Mouse (Mus musculus) forebrain, embryonic 13.5 days (tissue): ENCODE data around the gene Uck1. TPM values are rescaled to one million over a fixed set of nuclear protein-coding genes. Genes with fewer than 3 reads are reported as not detected.

ENCODE experiments used
- ATAC-seq: fragments of 200-750 bp; cut with Nextera tagmentation; 2 replicates; pipeline ENCODE4 v1.8.0; 2017
- H3K27ac ChIP-seq: fragments of 300-500 bp; sonication (generic); 2 replicates; pipeline ENCODE4 v1.5.1; 2015; ENCODE audit warnings: inconsistent platforms, mild to moderate bottlenecking, moderate library complexity
- H3K27me3 ChIP-seq: fragments of 300-500 bp; sonication (generic); 2 replicates; pipeline ENCODE4 v1.6.1; 2015; ENCODE audit warnings: mild to moderate bottlenecking, inconsistent platforms
- H3K36me3 ChIP-seq: fragments of 300-500 bp; sonication (generic); 2 replicates; pipeline ENCODE4 v1.6.1; 2015; ENCODE audit warnings: mild to moderate bottlenecking, inconsistent platforms; ENCODE audit not compliant: poor library complexity, severe bottlenecking
- H3K4me1 ChIP-seq: fragments of 300-500 bp; sonication (generic); 2 replicates; pipeline ENCODE4 v1.6.1; 2015; ENCODE audit warnings: inconsistent platforms
- H3K4me2 ChIP-seq: fragments of 300-500 bp; sonication (generic); 2 replicates; pipeline ENCODE4 v1.6.1; 2015; ENCODE audit warnings: inconsistent platforms, mild to moderate bottlenecking, moderate library complexity
- H3K4me3 ChIP-seq: fragments of 300-500 bp; sonication (generic); 2 replicates; pipeline ENCODE4 v1.5.1; 2015; ENCODE audit warnings: mild to moderate bottlenecking, inconsistent platforms
- H3K9ac ChIP-seq: fragments of 300-500 bp; sonication (generic); 2 replicates; pipeline ENCODE4 v1.6.1; 2015; ENCODE audit warnings: mild to moderate bottlenecking, inconsistent platforms
- H3K9me3 ChIP-seq: fragments of 300-500 bp; sonication (generic); replicated peaks from 2 replicates; pipeline ENCODE4 v1.6.1; 2016; ENCODE audit warnings: inconsistent platforms
- WGBS: fragments of 180-500 bp; shearing (Covaris S2); methylation state at CpG from one replicate; pipeline ENCODE4 v1.1.7; 2015; 5-methylcytosine and 5-hydroxymethylcytosine counted together
- polyA plus RNA-seq: library from polyadenylated mRNA; unstranded; fragments of >200 nt; fragmentation: Nextera tagmentation; extraction: Ambion mirVana; gene quantifications from 2 replicates; pipeline ENCODE4 v1.2.1, GENCODE M21; 2015

Uck1 gene
- polyA plus RNA-seq, 1 experiment from 2014 or later = 76.9 TPM

GRCm38 (mm10) chr2:32254563-32254962, 5.4 kb downstream of the Uck1 start:
- peaks cover 85% of the 10 kb centered on the region for H3K36me3 ChIP-seq
- no peak for ATAC-seq
- 90% methylated on average over 5 of the region's 5 CpGs for WGBS

GRCm38 (mm10) chr2:32253352-32253751, 6.6 kb downstream of the Uck1 start:
- WGBS = 88% methylated on average over 1 of the region's 1 CpGs
- no peak for ATAC-seq
- peaks cover 96% of the 10 kb centered on the region for H3K36me3 ChIP-seq

More at GRCm38 (mm10) chr2:32254563-32254962, 5.4 kb downstream of the Uck1 start:
- H3K27ac ChIP-seq = no peak overlapping the region
- H3K4me3 ChIP-seq = no peak overlapping the region
- no peak overlapping the region for H3K9ac ChIP-seq
- no peak overlapping the region for H3K4me2 ChIP-seq
- no peaks in the 10 kb centered on the region for H3K9me3 ChIP-seq
- peaks cover 12% of the 10 kb centered on the region for H3K4me1 ChIP-seq
- no peaks in the 10 kb centered on the region for H3K27me3 ChIP-seq

DNA sequence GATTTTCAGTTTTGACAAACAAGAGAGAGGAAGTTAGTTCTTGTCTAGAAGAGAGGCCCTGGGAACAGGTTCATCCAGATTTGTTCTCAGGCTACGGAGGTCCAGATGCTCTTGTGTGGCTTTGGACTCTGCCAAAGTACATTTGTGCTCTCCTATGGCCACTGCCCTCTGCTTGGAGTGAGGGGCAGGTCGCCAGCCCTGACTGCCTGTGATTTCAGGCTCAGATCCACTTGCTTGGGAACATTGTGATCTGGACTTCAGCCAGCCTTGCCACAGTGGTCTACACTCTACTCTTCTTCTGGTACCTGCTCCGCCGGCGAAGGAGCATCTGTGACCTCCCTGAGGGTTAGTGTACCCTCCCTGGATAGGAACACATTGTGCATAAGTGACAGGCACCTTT, 7.3 kb downstream of the Uck1 start:
- WGBS = 92% methylated on average over 5 of the region's 5 CpGs
- Histone ChIP-seq H3K4me2 (no peak overlapping the region), H3K4me1 (no peaks in the 10 kb centered on the region), H3K4me3 (no peak overlapping the region), H3K9ac (no peak overlapping the region), H3K36me3 (peaks cover 96% of the 10 kb centered on the region), H3K27ac (no peak overlapping the region), H3K27me3 (no peaks in the 10 kb centered on the region), H3K9me3 (no peaks in the 10 kb centered on the region)
- no peak for ATAC-seq

More at GRCm38 (mm10) chr2:32253352-32253751, 6.6 kb downstream of the Uck1 start:
- peaks cover under 1% of the 10 kb centered on the region; the same call in 1 of the 2 replicates for H3K4me1 ChIP-seq
- no peaks in the 10 kb centered on the region for H3K27me3 ChIP-seq
- no peak overlapping the region for H3K9ac ChIP-seq
- no peaks in the 10 kb centered on the region for H3K9me3 ChIP-seq
- no peak overlapping the region for H3K4me2 ChIP-seq
- H3K27ac ChIP-seq = no peak overlapping the region
- H3K4me3 ChIP-seq = no peak overlapping the region

GRCm38 (mm10) chr2:32251791-32252527, 8.0 kb downstream of the Uck1 start:
- no peaks in the 10 kb centered on the region for H3K27me3 ChIP-seq
- 91% methylated on average over 12 of the region's 12 CpGs for WGBS
- H3K36me3 ChIP-seq = peaks cover 96% of the 10 kb centered on the region
- no peak for ATAC-seq
- no peak overlapping the region for H3K27ac ChIP-seq
- no peak overlapping the region for H3K4me2 ChIP-seq
- no peak overlapping the region for H3K9ac ChIP-seq
- no peaks in the 10 kb centered on the region for H3K9me3 ChIP-seq
- H3K4me1 ChIP-seq = no peaks in the 10 kb centered on the region
- H3K4me3 ChIP-seq = no peak overlapping the region

DNA sequence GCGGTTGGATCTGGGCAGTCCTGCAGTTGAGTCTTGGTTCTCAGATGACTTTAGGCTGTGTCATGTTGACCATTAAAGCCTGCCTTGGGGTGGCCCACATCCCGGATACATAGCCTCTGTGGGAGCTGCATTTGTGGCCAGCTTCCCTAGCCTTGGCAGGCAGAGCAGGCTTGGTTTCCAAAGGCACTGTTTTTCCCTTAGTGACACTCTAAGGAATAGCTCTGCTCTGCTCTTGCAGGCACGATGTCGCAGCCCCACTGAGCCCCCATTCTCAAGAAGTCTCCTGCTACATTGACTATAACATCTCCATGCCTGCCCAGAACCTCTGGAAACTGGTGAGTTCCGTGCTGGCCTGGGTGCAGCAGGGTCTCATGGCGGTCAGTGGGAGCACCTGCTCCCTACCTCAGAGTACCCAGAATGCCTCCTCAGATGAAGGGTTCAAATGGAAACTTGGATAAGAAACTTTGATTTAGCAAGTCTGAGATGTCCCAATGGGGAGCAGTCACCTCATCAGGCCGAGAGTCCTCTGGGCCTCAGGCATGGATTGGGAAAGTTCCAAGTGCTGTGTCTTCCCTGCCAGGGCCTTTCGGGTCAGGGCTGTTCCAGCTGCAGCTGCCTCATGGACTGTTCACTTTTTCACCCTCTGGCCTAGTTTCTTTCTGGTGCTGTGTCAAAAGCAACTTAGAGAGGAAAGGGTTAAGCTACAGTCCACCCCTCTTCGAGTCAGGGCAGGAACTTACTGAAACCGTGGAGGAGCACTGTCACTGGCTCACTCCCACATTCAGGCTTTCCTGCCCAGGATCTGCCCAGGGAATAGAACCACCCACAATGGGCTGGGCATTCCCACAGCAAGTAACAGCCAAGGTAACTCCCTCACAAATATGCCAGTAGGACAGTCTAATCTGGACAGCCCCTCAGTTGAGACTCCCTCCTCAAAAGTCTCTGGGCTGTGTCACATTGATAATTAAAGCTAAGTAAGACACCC, 11.3 kb downstream of the Uck1 start:
- Histone ChIP-seq H3K9me3 (no peaks in the 10 kb centered on the region), H3K4me2 (no peak overlapping the region), H3K4me1 (no peaks in the 10 kb centered on the region; the same call in 1 of the 2 replicates), H3K4me3 (no peak overlapping the region), H3K27ac (no peak overlapping the region), H3K36me3 (peaks cover 99% of the 10 kb centered on the region), H3K27me3 (no peaks in the 10 kb centered on the region), H3K9ac (no peak overlapping the region)
- WGBS = 80% methylated on average over 10 of the region's 10 CpGs
- ATAC-seq = no peak

DNA sequence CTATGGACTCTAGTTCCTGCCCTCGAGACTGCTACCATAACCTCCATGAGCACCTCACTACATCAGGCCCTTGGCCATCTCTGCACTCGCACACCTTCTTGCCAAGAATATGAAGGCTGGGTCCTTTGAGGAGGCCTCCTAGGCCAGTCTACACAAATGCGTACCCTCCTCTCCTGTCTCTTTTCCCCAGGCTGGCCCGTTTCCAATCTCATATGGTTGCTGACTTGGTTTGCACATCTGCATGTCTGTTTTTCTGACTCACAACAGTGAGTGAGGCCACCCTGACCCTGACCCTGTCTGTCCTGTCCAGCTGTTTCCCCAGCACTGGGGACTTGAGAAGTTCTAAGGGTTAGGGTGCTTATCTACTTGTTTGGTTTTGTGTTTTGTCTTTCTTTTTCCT, 13.2 kb downstream of the Uck1 start:
- Histone ChIP-seq H3K4me1 (no peaks in the 10 kb centered on the region; the same call in 1 of the 2 replicates), H3K9me3 (no peaks in the 10 kb centered on the region), H3K27me3 (no peaks in the 10 kb centered on the region), H3K9ac (no peak overlapping the region; the same call in 1 of the 2 replicates), H3K27ac (no peak overlapping the region), H3K4me2 (no peak overlapping the region), H3K36me3 (peaks cover 82% of the 10 kb centered on the region), H3K4me3 (no peak overlapping the region)
- 89% methylated on average over 4 of the region's 4 CpGs for WGBS
- no peak for ATAC-seq

- Histone ChIP-seq H3K27ac (no peak overlapping the region), H3K36me3 (peaks cover 62% of the 10 kb centered on the region), H3K9me3 (no peaks in the 10 kb centered on the region), H3K9ac (no peak overlapping the region), H3K4me1 (peaks cover 2% of the 10 kb centered on the region), H3K27me3 (no peaks in the 10 kb centered on the region), H3K4me2 (no peak overlapping the region), H3K4me3 (no peak overlapping the region)
- WGBS = 90% methylated on average over 4 of the region's 4 CpGs
- no peak for ATAC-seq
Measured at GRCm38 (mm10) chr2:32242986-32243385, 17.0 kb downstream of the Uck1 start.

- Histone ChIP-seq H3K4me3 (no peak overlapping the region), H3K4me2 (no peak overlapping the region), H3K9ac (no peak overlapping the region), H3K27me3 (no peaks in the 10 kb centered on the region), H3K9me3 (no peaks in the 10 kb centered on the region), H3K4me1 (peaks cover 19% of the 10 kb centered on the region), H3K27ac (no peak overlapping the region), H3K36me3 (peaks cover 38% of the 10 kb centered on the region)
- ATAC-seq = no peak
- WGBS = 82% methylated on average over 5 of the region's 5 CpGs
Measured at GRCm38 (mm10) chr2:32240591-32240990, 19.4 kb downstream of the Uck1 start.

DNA sequence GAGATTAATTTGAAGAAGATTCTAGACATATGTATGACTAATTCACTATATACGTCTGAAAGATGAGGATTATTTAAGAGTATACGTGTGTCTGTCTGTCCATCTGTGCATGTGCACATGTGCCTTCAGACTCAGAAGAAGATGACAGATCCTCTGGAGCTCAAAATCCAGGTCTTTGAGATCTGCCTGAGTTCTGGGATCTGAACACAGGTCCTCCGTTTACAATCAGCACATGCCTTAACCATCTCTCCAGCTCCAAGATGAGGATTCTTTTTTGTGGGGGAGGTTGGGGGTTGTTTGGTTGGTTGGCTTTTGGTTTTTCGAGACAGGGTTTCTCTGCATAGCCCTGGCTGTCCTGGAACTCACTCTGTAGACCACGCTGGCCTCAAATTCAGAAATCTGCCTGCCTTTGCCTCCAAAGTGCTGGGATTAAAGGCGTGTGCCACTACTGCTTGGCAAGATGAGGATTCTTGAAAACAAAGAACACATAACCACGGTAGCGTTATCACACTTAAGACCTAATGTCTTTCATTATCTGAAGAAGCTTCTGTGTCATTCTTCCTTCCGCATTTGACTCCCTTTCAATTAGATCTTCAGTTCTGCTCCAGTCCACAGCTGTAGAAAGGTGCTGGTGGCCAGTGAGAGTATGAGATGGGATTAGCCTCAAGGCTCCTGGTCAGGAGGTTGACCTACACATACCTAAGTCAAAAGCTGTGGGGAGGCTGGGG, 21.1 kb downstream of the Uck1 start:
- 92% methylated on average over 9 of the region's 9 CpGs for WGBS
- H3K27ac ChIP-seq = no peak overlapping the region
- no peak overlapping the region for H3K4me2 ChIP-seq
- no peaks in the 10 kb centered on the region for H3K27me3 ChIP-seq
- H3K9me3 ChIP-seq = no peaks in the 10 kb centered on the region
- no peak for ATAC-seq
- peaks cover 24% of the 10 kb centered on the region for H3K36me3 ChIP-seq
- H3K4me3 ChIP-seq = no peak overlapping the region
- peaks cover 31% of the 10 kb centered on the region for H3K4me1 ChIP-seq
- H3K9ac ChIP-seq = peak overlapping the region; percentile 3; the same call in 1 of the 2 replicates

DNA sequence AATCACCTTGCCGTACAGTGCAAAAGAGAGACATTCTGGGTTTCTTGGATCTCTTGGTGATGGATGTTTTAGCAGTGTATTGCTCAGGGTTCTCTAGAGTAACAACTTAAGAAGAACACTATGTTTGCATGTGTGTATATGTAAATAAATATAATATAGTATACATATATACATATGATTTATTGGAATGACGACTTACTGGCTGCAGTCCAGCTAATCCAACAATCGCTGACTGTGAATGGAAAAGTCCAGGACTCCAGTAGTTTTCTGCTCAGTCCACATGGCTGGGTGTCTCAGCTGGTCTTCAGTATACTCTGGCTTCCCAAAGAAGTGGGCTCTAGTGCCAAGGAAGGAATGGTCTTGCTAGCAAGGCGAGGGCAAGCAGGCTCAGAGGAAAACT, 22.4 kb downstream of the Uck1 start:
- Histone ChIP-seq H3K9ac (peak overlapping the region; percentile 74), H3K4me2 (peak overlapping the region; percentile 87), H3K4me3 (peak overlapping the region; percentile 61), H3K27ac (no peak overlapping the region), H3K36me3 (peaks cover 35% of the 10 kb centered on the region), H3K9me3 (no peaks in the 10 kb centered on the region), H3K4me1 (peaks cover 31% of the 10 kb centered on the region), H3K27me3 (no peaks in the 10 kb centered on the region)
- ATAC-seq = no peak
- 50% methylated on average over 4 of the region's 4 CpGs for WGBS

- peak; percentile 46 for ATAC-seq
- Histone ChIP-seq H3K4me1 (peaks cover 31% of the 10 kb centered on the region), H3K9me3 (no peaks in the 10 kb centered on the region), H3K36me3 (peaks cover 39% of the 10 kb centered on the region), H3K4me2 (peak overlapping the region; percentile 87), H3K27ac (peak overlapping the region; percentile 74), H3K9ac (peak overlapping the region; percentile 74), H3K4me3 (peak overlapping the region; percentile 61), H3K27me3 (no peaks in the 10 kb centered on the region)
- WGBS = under 1% methylated on average over 20 of the region's 20 CpGs
Measured at GRCm38 (mm10) chr2:32236760-32237487, 23.0 kb downstream of the Uck1 start.
